In genomic region chr19:12010281-12010771, GRCm38 (mm10) we compare ENCODE assay signal across 8 mouse cellular contexts. TPM values are rescaled to one million over a fixed set of nuclear protein-coding genes. Genes with fewer than 3 reads are reported as not detected.
A peak's percentile ranks its signal among the peaks of the same experiment; 100 is the strongest.
DNase-seq lines count a peak whose midpoint lies in the region; ATAC-seq and TF ChIP-seq lines count a peak whose summit lies in the region.

No protein-coding gene starts in this region.

- no peak for DNase-seq in Patski (ENCODE audit: low read depth, low spot score)
- peak; percentile 55 for DNase-seq in cerebellum, adult 11 months
- DNase-seq in heart, postnatal 25 days (ENCODE audit: low spot score): peak; percentile 38
- peak; percentile 45 to 46 for DNase-seq in left cerebral cortex, adult 2 months (ENCODE audit: extremely low spot score in 1 of 2, low spot score in 2 of 2)
- DNase-seq in right cerebral cortex, postnatal 14 days: peak; percentile 40
- peak; percentile 85 for DNase-seq in yolk sac, embryonic 10.5 days (ENCODE audit: low spot score)

- peaks cover 16% of the 10 kb centered on the region for H3K4me1 ChIP-seq in forebrain, embryonic 12.5 days
- H3K4me1 ChIP-seq in megakaryocyte, embryonic 14.5 days: peaks cover 46% of the 10 kb centered on the region

- H3K36me3 ChIP-seq in forebrain, embryonic 12.5 days (replicated peaks): no peaks in the 10 kb centered on the region
- no peaks in the 10 kb centered on the region for H3K36me3 ChIP-seq in megakaryocyte, embryonic 14.5 days (replicated peaks; ENCODE audit: low read length)

- under 1% methylated on average over 24 of the region's 24 CpGs for WGBS in forebrain, embryonic 12.5 days

- POLR2A ChIA-PET in Patski (lab: Charles Lee): interaction anchor here (0.5 to 0.7 kb wide), 2 partner anchors 21 to 667 kb away, joined by 6 to 8 read pairs; no protein-coding TSS in a partner anchor

- TF ChIP-seq CTCF in Patski (IDR thresholded peaks at IDR 0.05): no peak
- no peak for TF ChIP-seq CTCF in left cerebral cortex, adult 2 months (IDR thresholded peaks at IDR 0.05)

- peak overlapping the region; percentile 72 for H3K9ac ChIP-seq in forebrain, embryonic 12.5 days

- peak overlapping the region; percentile 65 for H3K4me3 ChIP-seq in forebrain, embryonic 12.5 days (replicated peaks)
- peak overlapping the region; percentile 71 for H3K4me3 ChIP-seq in left cerebral cortex, adult 2 months
- H3K4me3 ChIP-seq in megakaryocyte, embryonic 14.5 days (replicated peaks): peak overlapping the region; percentile 95

- peak overlapping the region; percentile 63 for H3K4me2 ChIP-seq in forebrain, embryonic 12.5 days

- H3K27ac ChIP-seq in forebrain, embryonic 12.5 days: peak overlapping the region; percentile 91
- H3K27ac ChIP-seq in left cerebral cortex, adult 2 months: peak overlapping the region; percentile 89

- intact Hi-C loops in heart, postnatal 25 days (cut with DNase I): loop anchor here (2.0 to 10.0 kb wide), 3 partner anchors 98 to 784 kb away; partner anchors contain the start of genes Lpxn, Patl1, Stx3 and Zfp91
- intact Hi-C loops in left cerebral cortex, adult 2 months (cut with DNase I): loop anchor here (2.0 to 10.0 kb wide), 8 partner anchors 92 to 784 kb away; partner anchors contain the start of genes Olfr1427, Patl1 and Stx3

- in situ Hi-C loops in Patski (cut with MboI; ENCODE audit: low pct_unique_long_range_greater_than_20kb): loop anchor here (5.0 to 10.0 kb wide), 4 partner anchors 193 to 784 kb away; partner anchors contain the start of genes Lpxn, Ms4a6d, Stx3 and Zfp91

- peak; percentile 52 for ATAC-seq in Patski
- peak; percentile 22; the same call in 1 of the 2 replicates for ATAC-seq in forebrain, embryonic 12.5 days (ENCODE audit: low FRiP score)

- no peaks in the 10 kb centered on the region for H3K9me3 ChIP-seq in forebrain, embryonic 12.5 days
- no peaks in the 10 kb centered on the region for H3K9me3 ChIP-seq in megakaryocyte, embryonic 14.5 days

- CTCF ChIA-PET in Patski (lab: Charles Lee): interaction anchor here (1.0 to 3.4 kb wide), 4 partner anchors 11 to 46 kb away, joined by 3 to 13 read pairs (median 4); no protein-coding TSS in a partner anchor

- H3K27me3 ChIP-seq in Patski: no peaks in the 10 kb centered on the region
- H3K27me3 ChIP-seq in forebrain, embryonic 12.5 days: no peaks in the 10 kb centered on the region
- no peaks in the 10 kb centered on the region for H3K27me3 ChIP-seq in megakaryocyte, embryonic 14.5 days (replicated peaks)

RNA-seq across cellular contexts. Expression of gene Olfr1423, which starts 30.8 kb away (rescaled TPM):
- polyA plus RNA-seq in Patski (2021): not detected
- 0.04 TPM in 1 of 2 replicates, not detected in the other for polyA plus RNA-seq in forebrain, embryonic 12.5 days (2016; fragmentation: Nextera tagmentation; extraction: Ambion mirVana)
- total RNA-seq in heart, postnatal 25 days (2021): not detected
- not detected for total RNA-seq in left cerebral cortex, adult 2 months (2021)
- not detected in 2 replicates for polyA plus RNA-seq in megakaryocyte, embryonic 14.5 days (2012; ENCODE audit: insufficient read depth, low replicate concordance)

RNA-seq across cellular contexts. Expression of gene Osbp, which starts 44.6 kb away (rescaled TPM):
- 104 TPM for polyA plus RNA-seq in Patski (2021)
- polyA plus RNA-seq in forebrain, embryonic 12.5 days (2016; fragmentation: Nextera tagmentation; extraction: Ambion mirVana): 5.8 and 6.3 TPM in 2 replicates
- total RNA-seq in heart, postnatal 25 days (2021): 10 to 100 TPM; 89.3 to 92.0 TPM
- 10 to 100 TPM; 55.6 to 57.0 TPM for total RNA-seq in left cerebral cortex, adult 2 months (2021)
- 0.73 and 3.0 TPM in 2 replicates for polyA plus RNA-seq in megakaryocyte, embryonic 14.5 days (2012; ENCODE audit: insufficient read depth, low replicate concordance)

RNA-seq across cellular contexts. Expression of gene Olfr1424, which starts 52.2 kb away (rescaled TPM):
- not detected for polyA plus RNA-seq in Patski (2021)
- polyA plus RNA-seq in forebrain, embryonic 12.5 days (2016; fragmentation: Nextera tagmentation; extraction: Ambion mirVana): not detected in 2 replicates
- not detected for total RNA-seq in heart, postnatal 25 days (2021)
- not detected for total RNA-seq in left cerebral cortex, adult 2 months (2021)
- polyA plus RNA-seq in megakaryocyte, embryonic 14.5 days (2012; ENCODE audit: insufficient read depth, low replicate concordance): not detected in 2 replicates

Comparison
In these comparisons a context has a peak if more than half of its experiments do, and no peak if none do; other contexts are left out.
1. RNA of gene Osbp, which starts 44.6 kb away (polyA plus RNA-seq): 104 TPM in Patski (single experiment); 5.8 to 6.3 TPM in forebrain, embryonic 12.5 days and 0.73 to 3.0 TPM in megakaryocyte, embryonic 14.5 days; every median in the first group is over 10 times any median in the second.
2. Peak in every context shown above with its lines, with median percentiles within 50 percentile points of each other: H3K4me3 ChIP-seq.